Mouse (Mus musculus): ENCODE results near the gene Pih1d2.

Gene Pih1d2

GRCm38 (mm10) chr9:50616766-50617603 is at the start of gene Pih1d2, which contains the start of gene Nkapd1:
Gene Pih1d2, plus strand, starts transcription at chr9:50617321.
Gene Nkapd1, minus strand, starts transcription at chr9:50617464.
- peak; percentile 89 for DNase-seq

- DNase-seq = no peak
These were observed 49.7 kb upstream of the Pih1d2 start for GRCm38 (mm10) chr9:50567372-50567771.

- no peak for DNase-seq
These were observed 49.2 kb upstream of the Pih1d2 start for GRCm38 (mm10) chr9:50567881-50568280.

- no peak for DNase-seq
These were observed 47.3 kb upstream of the Pih1d2 start for GRCm38 (mm10) chr9:50569599-50570525.

- no peak for DNase-seq
These were observed 36.8 kb upstream of the Pih1d2 start for GRCm38 (mm10) chr9:50580370-50580769.

- no peak for DNase-seq
These were observed 31.8 kb upstream of the Pih1d2 start for GRCm38 (mm10) chr9:50585145-50585818.

GRCm38 (mm10) chr9:50586955-50587354 is 30.2 kb upstream of the Pih1d2 start:
- no peak for DNase-seq

- DNase-seq = no peak
These were observed 26.1 kb upstream of the Pih1d2 start for GRCm38 (mm10) chr9:50590856-50591518.

GRCm38 (mm10) chr9:50592955-50593354 is 24.2 kb upstream of the Pih1d2 start:
- no peak for DNase-seq

- DNase-seq = no peak
These were observed 23.6 kb upstream of the Pih1d2 start for GRCm38 (mm10) chr9:50593544-50593943.

GRCm38 (mm10) chr9:50594794-50595417 is 22.2 kb upstream of the Pih1d2 start:
- no peak for DNase-seq

GRCm38 (mm10) chr9:50596973-50597372 is 20.1 kb upstream of the Pih1d2 start:
- DNase-seq = no peak

- no peak for DNase-seq
These were observed 15.6 kb upstream of the Pih1d2 start for GRCm38 (mm10) chr9:50601536-50601935.

GRCm38 (mm10) chr9:50602055-50602845 is 14.9 kb upstream of the Pih1d2 start:
- DNase-seq = no peak

- DNase-seq = peak; percentile 96
These were observed 13.7 kb upstream of the Pih1d2 start, which contains the start of the genes Sdhd and Timm8b for GRCm38 (mm10) chr9:50603189-50603997. Gene Sdhd, minus strand, starts transcription at chr9:50603812. Gene Timm8b, plus strand, starts transcription at chr9:50603910.

- DNase-seq = no peak
These were observed 13.2 kb upstream of the Pih1d2 start for GRCm38 (mm10) chr9:50603998-50604324.

- DNase-seq = no peak
These were observed 12.8 kb upstream of the Pih1d2 start for GRCm38 (mm10) chr9:50604338-50604737.

- no peak for DNase-seq
These were observed 5.0 kb upstream of the Pih1d2 start for GRCm38 (mm10) chr9:50612115-50612514.

- no peak for DNase-seq
These were observed 960 bp upstream of the Pih1d2 start for GRCm38 (mm10) chr9:50616161-50616560.

GRCm38 (mm10) chr9:50617794-50618330 is 741 bp downstream of the Pih1d2 start:
- DNase-seq = no peak

All from cerebellum, adult 9-11 months (tissue).